Mouse (Mus musculus) mouse trophoblast stem cell (cell line): ENCODE results near the gene Hfe.

Experiments used
- in situ Hi-C, 2 experiments: fragments of 300-500 bp; cut with MseI, MboI; formaldehyde crosslinking; loops; 2 replicates in 1 of 2; 3 replicates in 1 of 2; pipeline ENCODE4 v1.15.1; 2025

Hfe gene

GRCm38 (mm10) chr13:23716261-23717042, 5.8 kb upstream of the Hfe start:
- in situ Hi-C loops: no loop called here

GRCm38 (mm10) chr13:23709714-23710373, 810 bp downstream of the Hfe start:
- in situ Hi-C loops: no loop called here

- in situ Hi-C loops: no loop called here
These were observed 2.0 kb downstream of the Hfe start for GRCm38 (mm10) chr13:23708654-23709053.

- in situ Hi-C loops: no loop called here
These were observed 2.6 kb downstream of the Hfe start for GRCm38 (mm10) chr13:23708041-23708440.

- in situ Hi-C loops: no loop called here
These were observed 3.9 kb downstream of the Hfe start for GRCm38 (mm10) chr13:23706771-23707170.

- in situ Hi-C loops: no loop called here
These were observed 4.8 kb downstream of the Hfe start for GRCm38 (mm10) chr13:23705751-23706356.

GRCm38 (mm10) chr13:23702801-23703200, 7.9 kb downstream of the Hfe start:
- in situ Hi-C loops: loop anchor here in 1 of 2 experiments (5.0 kb wide), 1 partner anchor 34 kb away; the partner anchor contains the start of gene Hist1h1c

GRCm38 (mm10) chr13:23702220-23702619, 8.4 kb downstream of the Hfe start:
- in situ Hi-C loops: loop anchor here in 1 of 2 experiments (5.0 kb wide), 1 partner anchor 35 kb away; the partner anchor contains the start of gene Hist1h1c

- in situ Hi-C loops: loop anchor here in 1 of 2 experiments (5.0 kb wide), 1 partner anchor 36 kb away; the partner anchor contains the start of gene Hist1h1c
These were observed 9.7 kb downstream of the Hfe start for GRCm38 (mm10) chr13:23700786-23701520.

- in situ Hi-C loops: loop anchor here (5.0 kb wide), 2 partner anchors 33 to 38 kb away; partner anchors contain the start of gene Hist1h1c (in 1 of the 2)
These were observed 10.9 kb downstream of the Hfe start for GRCm38 (mm10) chr13:23699767-23700166.

- in situ Hi-C loops: loop anchor here in 1 of 2 experiments (5.0 kb wide), 1 partner anchor 33 kb away; no protein-coding TSS in a partner anchor
These were observed 11.7 kb downstream of the Hfe start for GRCm38 (mm10) chr13:23698996-23699395.

GRCm38 (mm10) chr13:23698300-23698693, 12.4 kb downstream of the Hfe start, which contains the start of gene Hist1h4c:
TSS of gene Hist1h4c (minus strand) at chr13:23698454.
- in situ Hi-C loops: loop anchor here in 1 of 2 experiments (5.0 kb wide), 1 partner anchor 34 kb away; no protein-coding TSS in a partner anchor

- in situ Hi-C loops: loop anchor here in 1 of 2 experiments (5.0 kb wide), 1 partner anchor 35 kb away; no protein-coding TSS in a partner anchor
These were observed 13.0 kb downstream of the Hfe start for GRCm38 (mm10) chr13:23697491-23698299.

GRCm38 (mm10) chr13:23696061-23696474, 14.6 kb downstream of the Hfe start:
- in situ Hi-C loops: loop anchor here in 1 of 2 experiments (5.0 kb wide), 1 partner anchor 36 kb away; no protein-coding TSS in a partner anchor

- in situ Hi-C loops: loop anchor here in 1 of 2 experiments (5.0 kb wide), 1 partner anchor 37 kb away; no protein-coding TSS in a partner anchor
These were observed 15.1 kb downstream of the Hfe start, which contains the start of gene Hist1h1t for GRCm38 (mm10) chr13:23695514-23695913. TSS of gene Hist1h1t (plus strand) at chr13:23695814.

GRCm38 (mm10) chr13:23694956-23695355, 15.7 kb downstream of the Hfe start:
- in situ Hi-C loops: loop anchor here (5.0 kb wide), 2 partner anchors 37 to 63 kb away; no protein-coding TSS in a partner anchor

- in situ Hi-C loops: loop anchor here in 1 of 2 experiments (5.0 kb wide), 1 partner anchor 62 kb away; no protein-coding TSS in a partner anchor
These were observed 16.7 kb downstream of the Hfe start for GRCm38 (mm10) chr13:23693856-23694440.

- in situ Hi-C loops: no loop called here
These were observed 21.2 kb downstream of the Hfe start for GRCm38 (mm10) chr13:23689459-23689858.

- in situ Hi-C loops: no loop called here
These were observed 21.7 kb downstream of the Hfe start for GRCm38 (mm10) chr13:23688956-23689355.
